Mouse (Mus musculus): ENCODE measurements at regions not wholly inside any gene's neighbourhood (a gene's known extent, or its start where the extent isn't known, plus 50 kb on each side); places are given as distances from the start of the nearest gene placed in this dataset.

- TF ChIP-seq USF2 (IDR thresholded peaks at IDR 0.05; ENCODE audit: borderline replicate concordance in 1 of 2, insufficient read depth in 1 of 2, low read depth in 1 of 2, low read length in 2 of 2) (no peak), CTCF (IDR thresholded peaks at IDR 0.05 in 2 of 3, conservative IDR thresholded peaks at IDR 0.05 in 1 of 3; ENCODE audit: control insufficient read depth in 1 of 3, insufficient read depth in 1 of 3, low read depth in 2 of 3, low read length in 3 of 3, poor library complexity in 1 of 3, severe bottlenecking in 1 of 3) (no peak), NRF1 (IDR thresholded peaks at IDR 0.05; ENCODE audit: insufficient read depth, low read depth, low read length, poor library complexity, severe bottlenecking) (no peak), EP300 (IDR thresholded peaks at IDR 0.05; ENCODE audit: low read depth in 1 of 2, low read length in 2 of 2) (no peak)
These were observed 54.0 kb upstream of the Cpeb4 start for GRCm38 (mm10) chr11:31818032-31818431.

Data from MEL (cell line).